Mouse (Mus musculus) lung, postnatal 0 days (tissue): ENCODE measurements around the gene Hectd2. TPM values are rescaled to one million over a fixed set of nuclear protein-coding genes. Genes with fewer than 3 reads are reported as not detected.

Experiments
- ATAC-seq: fragments of 200-750 bp; cut with Nextera tagmentation; 2 replicates; pipeline ENCODE4 v1.8.0; 2017; ENCODE audit warnings: moderate library complexity
- DNase-seq: peaks from one replicate; pipeline ENCODE4 v3.0.0-alpha.2; 2016; ENCODE audit warnings: low spot score
- H3K27ac ChIP-seq: fragments of 300-500 bp; sonication (generic); 2 replicates; pipeline ENCODE4 v1.5.1; 2014; ENCODE audit warnings: antibody characterized with exemption, mild to moderate bottlenecking, low read length, mixed read lengths
- H3K27me3 ChIP-seq: fragments of 300-500 bp; sonication (generic); replicated peaks from 2 replicates; pipeline ENCODE4 v1.6.1; 2014; ENCODE audit warnings: low read length, mixed read lengths; ENCODE audit not compliant: insufficient read depth
- H3K36me3 ChIP-seq: fragments of 300-500 bp; sonication (generic); 2 replicates; pipeline ENCODE4 v1.6.1; 2014; ENCODE audit warnings: low read length, mixed read lengths; ENCODE audit not compliant: insufficient read depth
- H3K4me1 ChIP-seq: fragments of 300-500 bp; sonication (generic); 2 replicates; pipeline ENCODE4 v1.6.1; 2014; ENCODE audit warnings: antibody characterized with exemption, low read depth, low read length, mixed read lengths; ENCODE audit not compliant: insufficient read depth
- H3K4me2 ChIP-seq: fragments of 300-500 bp; sonication (generic); replicated peaks from 2 replicates; pipeline ENCODE4 v1.6.1; 2014; ENCODE audit warnings: low read depth, mild to moderate bottlenecking, low read length, moderate library complexity, mixed read lengths
- H3K4me3 ChIP-seq: fragments of 300-500 bp; sonication (generic); 2 replicates; pipeline ENCODE4 v1.5.1; 2014; ENCODE audit warnings: low read depth, low read length
- H3K9ac ChIP-seq: fragments of 300-500 bp; sonication (generic); replicated peaks from 2 replicates; pipeline ENCODE4 v1.6.1; 2014; ENCODE audit warnings: low read depth, mild to moderate bottlenecking
- H3K9me3 ChIP-seq: fragments of 300-500 bp; sonication (generic); 2 replicates; pipeline ENCODE4 v1.6.1; 2016; ENCODE audit warnings: low read length, mixed read lengths
- CTCF ChIP-seq: IDR thresholded peaks from 2 replicates; pipeline ENCODE4 v1.5.1; 2016; ENCODE audit warnings: antibody characterized with exemption, mild to moderate bottlenecking
- EP300 ChIP-seq: IDR thresholded peaks from 2 replicates; pipeline ENCODE4 v1.6.1; 2016; ENCODE audit warnings: antibody characterized with exemption, mild to moderate bottlenecking, control low read depth
- WGBS: fragments of 180-500 bp; shearing (Covaris S2); extraction: QIAGEN DNeasy Blood & Tissue Kit; methylation state at CpG from one replicate; pipeline ENCODE4 v1.1.7; 2014; 5-methylcytosine and 5-hydroxymethylcytosine counted together
- polyA plus RNA-seq: library from polyadenylated mRNA; unstranded; fragments of >200 nt; fragmentation: Nextera tagmentation; extraction: Ambion mirVana; gene quantifications from 2 replicates; pipeline ENCODE4 v1.2.1, GENCODE M21; 2015

The Hectd2 gene
- polyA plus RNA-seq, 1 experiment from 2014 or later = 1.6 TPM

DNA sequence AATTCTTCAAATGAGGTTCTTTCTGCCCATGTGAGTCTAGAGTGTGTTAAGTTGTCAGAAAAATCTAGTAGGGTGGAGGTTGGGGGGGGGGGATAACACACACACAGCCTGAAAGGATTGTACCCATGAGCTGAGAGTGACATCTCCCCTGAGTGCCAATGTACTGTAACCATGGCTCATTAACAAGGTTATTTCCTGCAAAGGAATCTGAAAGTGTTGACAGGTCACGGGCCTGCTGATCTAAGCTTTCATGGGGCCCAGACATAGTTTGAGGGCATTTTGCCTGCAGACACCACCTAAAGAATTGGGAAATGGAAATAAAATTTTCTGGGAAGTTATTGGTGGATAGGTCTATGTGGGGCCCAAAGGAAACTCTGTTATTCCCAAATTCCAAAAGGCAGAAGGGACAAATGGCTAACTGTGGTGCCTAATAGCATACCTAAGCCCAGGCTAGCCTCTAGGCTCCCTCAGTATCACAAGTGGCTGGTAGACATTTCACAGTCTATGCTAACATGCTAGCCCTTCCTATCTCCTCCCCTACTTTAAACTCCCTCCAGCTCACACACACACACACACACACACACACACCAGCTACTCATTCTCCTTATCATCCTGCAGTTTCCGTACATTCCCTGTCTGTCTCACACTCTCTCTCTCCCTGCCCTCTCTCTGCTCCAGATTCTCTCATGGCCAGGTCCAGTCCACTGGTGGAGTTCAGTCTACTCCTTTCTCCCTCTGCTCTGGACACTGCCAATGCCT lies 114.6 kb downstream of the Hectd2 start:
- TF ChIP-seq CTCF (no peak), EP300 (no peak)
- H3K27me3 ChIP-seq = no peaks in the 10 kb centered on the region
- no peak overlapping the region for H3K4me2 ChIP-seq
- no peaks in the 10 kb centered on the region for H3K4me1 ChIP-seq
- WGBS = 75% methylated on average over 2 of the region's 2 CpGs
- no peaks in the 10 kb centered on the region for H3K36me3 ChIP-seq
- no peak for ATAC-seq
- no peak overlapping the region for H3K9ac ChIP-seq
- DNase-seq = no peak
- no peak overlapping the region for H3K27ac ChIP-seq
- no peak overlapping the region for H3K4me3 ChIP-seq
- H3K9me3 ChIP-seq = no peaks in the 10 kb centered on the region

DNA sequence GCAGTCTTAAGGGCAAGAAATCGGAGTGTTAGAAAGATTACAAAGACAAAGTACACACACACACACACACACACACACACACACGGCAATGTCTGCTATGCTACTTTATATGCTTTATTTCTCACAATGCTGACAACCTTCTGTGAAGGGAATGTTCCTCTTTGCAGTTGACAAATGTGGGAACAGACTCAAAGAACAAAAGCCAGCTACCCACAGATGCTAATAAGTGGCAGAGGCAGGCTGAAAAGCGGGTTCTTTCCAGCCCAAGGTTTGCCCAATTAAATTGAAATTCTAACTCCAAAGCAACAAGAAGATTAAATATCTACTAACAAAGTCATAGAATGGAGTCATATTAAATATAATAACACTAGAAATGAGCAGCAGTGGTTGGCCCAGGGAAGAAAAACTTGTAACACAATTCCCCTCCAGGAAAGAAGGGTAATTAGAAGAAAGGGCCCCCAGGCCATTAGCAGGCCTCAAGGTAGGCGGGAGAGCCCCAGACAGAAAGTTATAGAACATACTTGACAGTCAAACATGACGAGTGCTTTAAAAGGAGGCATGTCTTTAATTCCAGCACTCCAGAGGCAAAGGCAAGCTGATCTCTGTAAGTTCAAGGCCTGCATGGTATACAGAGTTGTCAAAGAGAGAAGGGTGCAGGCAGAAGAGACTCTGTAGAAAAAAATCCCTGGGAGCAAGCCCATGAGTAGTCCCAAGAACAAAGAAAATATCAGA lies 115.4 kb downstream of the Hectd2 start:
- Histone ChIP-seq H3K9me3 (no peaks in the 10 kb centered on the region), H3K27ac (no peak overlapping the region), H3K36me3 (no peaks in the 10 kb centered on the region), H3K27me3 (no peaks in the 10 kb centered on the region), H3K4me2 (no peak overlapping the region), H3K9ac (no peak overlapping the region), H3K4me1 (no peaks in the 10 kb centered on the region), H3K4me3 (no peak overlapping the region)
- DNase-seq = no peak
- no peak for ATAC-seq
- 57% methylated on average over 5 of the region's 5 CpGs for WGBS
- no peak for TF ChIP-seq CTCF
- no peak for TF ChIP-seq EP300

Other genes with a start within 250 kb of the Hectd2 start
- 23.2 and 24.2 TPM in 2 replicates for gene Pcgf5, start 206.3 kb upstream of the Hectd2 start, polyA plus RNA-seq
- 39.4 and 51.4 TPM in 2 replicates for gene Ppp1r3c, start 182.0 kb downstream of the Hectd2 start, polyA plus RNA-seq